Mouse (Mus musculus): ENCODE data around the gene Ankrd44.

The Ankrd44 gene

DNA sequence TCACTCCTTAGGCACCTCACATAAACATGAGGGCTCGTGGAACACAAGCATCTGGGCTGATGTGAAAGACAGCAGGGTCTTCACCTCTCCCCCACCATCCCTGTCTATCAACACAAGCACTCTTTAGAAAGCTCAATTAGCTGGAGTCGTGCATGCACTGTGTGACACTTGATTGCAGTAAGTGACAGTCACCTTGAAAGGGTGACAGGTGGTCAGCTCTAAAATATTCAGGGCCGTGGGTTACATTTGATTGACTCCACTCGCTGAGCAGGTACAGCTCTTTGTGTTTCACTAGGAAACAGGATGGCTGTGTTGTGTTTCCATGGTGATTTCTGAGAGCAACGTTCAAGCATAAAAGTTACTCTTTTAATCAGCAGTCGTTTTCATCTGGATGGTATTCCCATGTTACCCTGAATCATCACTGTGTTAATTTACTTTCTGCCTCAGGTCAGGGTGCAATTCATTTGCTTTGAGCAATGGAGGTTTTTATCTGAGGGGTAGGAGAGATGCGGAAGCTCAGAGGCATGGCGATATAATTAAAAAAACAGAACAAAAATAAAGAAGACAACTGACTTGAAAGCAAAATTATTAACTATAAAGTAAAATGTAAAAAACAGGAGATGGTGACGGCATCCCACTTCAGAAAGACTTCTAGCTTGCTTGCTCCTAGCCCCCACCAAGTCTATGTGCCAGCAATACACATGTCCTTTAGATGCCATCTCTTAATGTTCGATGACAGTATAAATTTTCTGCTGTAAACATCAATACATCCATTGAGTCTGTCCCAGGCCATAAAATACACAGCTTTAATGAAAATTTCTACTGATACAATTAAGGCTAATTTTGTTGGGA, 218.9 kb downstream of the Ankrd44 start:
- no peak for DNase-seq (ENCODE audit: low spot score)

DNA sequence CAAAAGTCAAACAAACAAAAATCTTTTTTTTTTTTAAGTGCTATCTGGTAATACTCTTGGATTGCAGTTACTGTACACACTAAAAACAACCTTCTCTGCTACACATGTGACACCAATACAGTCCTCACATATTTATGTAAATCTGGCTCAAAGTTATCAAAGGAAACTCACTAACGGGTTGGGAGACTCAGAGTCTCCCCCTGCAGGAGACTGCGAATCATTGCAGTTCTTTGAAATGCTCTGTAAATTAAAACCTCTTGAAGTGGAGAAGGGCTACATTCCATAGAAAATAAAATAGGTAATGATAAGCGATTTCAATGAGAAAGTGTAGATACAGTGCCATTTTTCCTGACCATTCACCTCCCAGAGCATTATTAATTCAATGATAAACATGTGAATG, 219.6 kb downstream of the Ankrd44 start:
- DNase-seq (ENCODE audit: low spot score), result no peak

DNA sequence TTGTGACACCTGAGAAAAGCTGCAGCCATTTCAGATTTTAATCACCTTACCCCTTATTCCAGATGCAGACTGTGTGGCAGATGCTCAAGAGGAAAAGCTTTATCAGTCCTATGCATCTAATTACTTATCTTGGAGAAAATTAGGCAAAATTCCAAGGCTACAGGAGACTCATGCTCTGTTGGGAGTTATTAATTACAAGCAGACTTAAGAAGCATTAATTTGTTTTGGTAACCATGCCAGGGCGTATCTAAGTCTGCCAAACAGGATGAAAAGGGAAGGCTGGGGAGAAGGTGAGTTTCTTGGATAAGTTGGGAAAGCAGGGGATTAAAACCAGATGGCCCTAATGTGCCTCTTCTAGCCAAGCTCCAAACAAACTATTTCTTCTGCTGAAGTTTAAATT, 222.7 kb downstream of the Ankrd44 start:
- no peak for DNase-seq (ENCODE audit: low spot score)

DNA sequence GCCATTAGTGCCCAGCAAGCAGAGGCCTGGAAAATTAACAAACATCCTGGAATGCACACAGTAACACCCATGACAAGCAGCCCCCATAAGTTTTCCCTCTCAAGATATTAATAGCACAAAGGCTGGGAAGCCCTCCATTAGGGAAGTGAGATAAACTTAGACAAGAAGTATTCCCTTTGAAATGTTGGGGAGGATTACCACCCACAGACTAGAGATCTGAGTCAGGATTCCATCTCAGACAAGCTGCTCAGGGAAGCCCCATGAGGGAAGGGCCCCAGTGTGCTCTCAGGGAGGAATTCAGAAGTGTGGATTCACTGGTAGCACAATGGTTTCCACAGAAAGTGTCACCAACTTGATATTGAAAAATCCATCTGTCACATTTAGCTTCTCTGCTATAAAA, 223.3 kb downstream of the Ankrd44 start:
- no peak for DNase-seq (ENCODE audit: low spot score)

DNA sequence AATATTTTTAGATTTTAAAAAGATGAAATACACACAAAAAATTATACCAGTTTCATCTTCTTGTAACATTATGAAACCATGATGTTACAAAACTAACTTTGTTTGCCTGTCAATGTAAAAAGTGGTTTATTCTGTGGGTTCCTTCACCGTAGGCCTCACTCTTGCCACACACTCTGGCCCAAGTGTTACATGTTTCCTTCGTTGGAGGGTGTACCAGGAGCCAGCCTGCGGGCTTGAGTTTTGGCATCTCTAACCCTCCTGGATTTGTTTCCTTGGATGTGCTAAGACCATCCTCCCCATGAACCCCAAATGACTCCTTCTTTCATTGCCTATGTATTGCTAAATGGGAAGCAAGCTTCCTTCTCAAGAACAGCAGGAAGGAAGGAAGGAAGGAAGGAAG, 230.8 kb downstream of the Ankrd44 start:
- no peak for DNase-seq (ENCODE audit: low spot score)

DNA sequence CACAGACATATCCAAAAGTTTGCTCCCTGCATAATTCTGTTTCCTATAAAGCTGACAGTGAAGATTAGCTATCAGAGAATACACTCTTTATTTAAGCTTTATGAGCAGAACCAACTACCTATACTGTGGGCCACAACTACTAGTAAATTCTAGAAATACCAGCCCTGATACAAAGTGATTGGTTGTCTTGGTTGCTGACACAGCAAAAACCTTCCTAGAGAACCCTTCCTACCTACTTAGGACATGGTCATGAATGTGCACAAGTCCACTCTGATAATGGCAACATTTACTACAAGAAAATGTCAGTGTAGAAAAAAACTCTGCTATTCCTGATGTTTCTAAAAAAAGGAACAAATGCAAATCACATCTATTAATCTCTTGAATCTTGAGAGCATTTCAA, 234.4 kb downstream of the Ankrd44 start:
- DNase-seq (ENCODE audit: low spot score), result no peak

DNA sequence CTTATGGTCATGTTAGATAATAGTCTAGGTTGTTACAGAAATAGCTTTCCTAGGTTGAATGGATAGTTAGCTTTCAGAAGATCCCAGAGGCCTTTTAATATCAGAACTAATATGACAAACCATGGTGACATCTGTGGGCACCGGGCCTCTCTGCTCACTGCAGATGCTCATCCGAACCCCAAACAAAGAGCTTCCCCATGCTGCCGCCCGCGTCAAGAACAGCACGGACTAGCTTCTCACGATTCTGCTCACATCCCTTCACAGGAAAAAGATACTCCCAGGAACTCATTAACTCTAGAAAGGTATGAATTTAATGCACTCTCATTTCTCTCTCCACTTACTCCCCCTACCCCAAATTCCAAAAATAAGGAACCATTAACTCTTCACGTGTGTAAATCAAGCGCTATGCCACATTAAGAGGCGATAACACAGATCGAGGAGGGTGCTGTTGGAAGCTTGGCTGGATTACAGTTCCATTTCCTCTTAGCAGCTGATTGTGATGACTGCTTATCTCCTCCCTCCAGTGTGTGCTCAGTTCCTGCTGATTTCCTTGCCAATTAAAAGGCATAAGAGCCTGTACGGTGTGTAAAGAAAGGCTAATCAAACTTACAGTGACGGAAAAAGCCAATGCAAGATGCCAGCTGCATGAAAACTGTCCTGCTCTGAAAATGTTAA, 235.8 kb downstream of the Ankrd44 start:
- DNase-seq (ENCODE audit: low spot score), result no peak

DNA sequence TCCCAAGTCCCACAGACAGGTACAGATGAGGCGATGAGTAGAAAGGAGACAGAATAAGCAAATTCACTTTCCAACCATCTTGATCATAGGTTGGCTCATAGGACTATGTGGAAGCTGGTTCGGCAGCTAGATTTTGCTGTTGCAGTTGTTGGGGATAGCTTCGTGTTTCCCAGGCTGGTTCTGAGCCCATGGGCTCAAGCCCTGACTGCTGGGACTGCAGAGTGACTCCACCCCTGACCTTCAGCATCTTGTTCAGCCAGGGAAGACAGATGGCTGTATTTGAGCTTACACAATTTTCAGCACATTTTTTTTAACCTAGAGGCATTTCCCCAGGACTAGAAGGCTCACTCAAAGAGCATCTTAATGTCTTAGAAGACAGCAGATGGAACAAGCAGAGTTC, 237.7 kb downstream of the Ankrd44 start:
- no peak for DNase-seq (ENCODE audit: low spot score)

DNA sequence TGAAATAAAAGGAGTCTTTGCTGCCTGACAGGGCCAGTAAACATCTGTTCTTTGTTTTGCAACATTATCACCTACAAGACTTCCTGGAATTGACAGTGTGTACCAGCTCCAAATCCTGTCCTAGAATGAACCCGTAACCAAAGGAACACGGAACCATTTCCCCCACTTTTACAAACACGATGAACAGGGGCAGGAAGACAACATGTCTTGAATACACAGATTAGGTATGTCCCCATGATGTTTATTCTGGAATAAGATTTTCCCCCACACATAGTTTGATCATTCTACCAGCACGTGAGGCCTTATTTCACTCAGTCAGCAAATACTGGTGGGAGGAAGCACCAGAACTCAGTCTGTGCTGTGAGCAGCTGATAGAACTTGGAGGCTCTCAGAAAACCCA, 241.9 kb downstream of the Ankrd44 start:
- no peak for DNase-seq (ENCODE audit: low spot score)

DNA sequence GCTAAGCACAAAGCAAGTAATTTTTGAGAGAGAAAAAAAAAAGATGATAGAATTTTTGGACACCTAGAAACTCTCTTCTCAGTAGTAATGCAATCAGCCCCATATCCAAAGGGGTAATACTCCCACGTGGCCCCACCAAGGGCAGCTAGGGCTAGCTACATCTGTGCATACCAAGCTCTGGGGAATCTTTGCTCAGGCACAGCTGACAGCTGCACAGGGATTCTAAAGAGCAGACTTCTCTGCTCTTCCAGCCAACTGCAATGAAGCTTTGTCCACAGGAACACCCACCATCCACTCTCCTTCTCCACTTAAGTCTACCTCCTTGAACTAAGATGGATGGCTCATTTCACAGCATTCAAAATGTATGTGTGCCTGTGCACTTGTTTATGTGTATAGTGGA, 246.6 kb downstream of the Ankrd44 start:
- no peak for DNase-seq (ENCODE audit: low spot score)

DNA sequence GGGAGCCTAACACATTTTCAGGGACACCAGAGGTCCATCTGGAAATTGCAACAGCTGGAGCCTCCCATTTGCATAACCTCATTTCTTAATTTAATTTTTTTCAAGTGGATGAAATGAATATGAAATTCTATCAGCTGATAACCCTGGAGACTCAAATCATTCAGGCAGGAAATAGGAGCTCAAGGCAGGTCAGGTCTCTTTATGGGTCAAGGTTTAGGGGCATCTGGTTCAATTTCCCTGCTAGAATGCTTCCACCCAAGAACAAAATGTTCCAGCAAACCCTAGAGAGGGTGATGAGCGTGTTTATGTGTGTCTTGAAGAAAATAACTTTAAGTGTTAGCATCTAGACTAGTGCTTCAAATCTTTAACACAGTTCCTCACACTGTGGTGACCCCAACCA, 248.2 kb downstream of the Ankrd44 start:
- DNase-seq (ENCODE audit: low spot score), result no peak

DNA sequence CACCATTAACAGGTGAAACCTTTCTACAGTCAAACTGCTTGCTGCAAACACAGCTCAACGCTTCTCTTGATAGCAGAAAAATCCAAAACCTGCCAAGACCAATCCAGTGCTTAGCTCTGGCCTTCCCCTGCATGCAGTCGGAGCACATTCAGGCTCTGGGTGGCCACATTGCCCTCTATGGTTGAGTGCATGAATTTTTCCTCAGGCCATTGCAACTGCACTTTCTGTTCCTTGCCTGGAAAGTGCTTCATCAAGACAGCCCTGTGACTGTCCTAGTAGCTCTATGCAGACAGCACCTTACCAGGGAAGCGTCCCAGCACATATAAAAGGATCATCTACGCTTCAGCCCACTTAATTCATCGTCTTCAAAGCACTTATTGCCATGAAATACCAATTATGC, 250.7 kb downstream of the Ankrd44 start:
- DNase-seq (ENCODE audit: low spot score), result no peak

DNA sequence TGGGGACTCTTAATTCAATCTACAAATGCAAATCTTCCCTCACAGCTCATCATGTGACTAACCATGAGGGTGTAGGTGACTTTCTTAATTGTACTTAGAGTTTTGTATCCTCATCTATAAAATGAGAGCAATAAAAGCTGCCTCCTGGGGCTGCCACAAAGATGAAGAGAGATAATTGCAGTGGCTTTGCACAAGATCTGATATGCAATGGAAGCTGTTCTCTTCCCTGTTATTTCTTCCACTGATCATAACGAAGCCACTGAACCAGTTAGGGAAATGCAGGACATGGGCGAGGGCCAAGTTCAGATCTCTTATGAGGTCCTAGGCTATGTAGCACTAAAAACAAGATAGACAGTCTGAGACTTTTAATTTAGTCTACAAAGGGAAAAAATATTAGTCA, 258.2 kb downstream of the Ankrd44 start:
- DNase-seq (ENCODE audit: low spot score), result no peak

DNA sequence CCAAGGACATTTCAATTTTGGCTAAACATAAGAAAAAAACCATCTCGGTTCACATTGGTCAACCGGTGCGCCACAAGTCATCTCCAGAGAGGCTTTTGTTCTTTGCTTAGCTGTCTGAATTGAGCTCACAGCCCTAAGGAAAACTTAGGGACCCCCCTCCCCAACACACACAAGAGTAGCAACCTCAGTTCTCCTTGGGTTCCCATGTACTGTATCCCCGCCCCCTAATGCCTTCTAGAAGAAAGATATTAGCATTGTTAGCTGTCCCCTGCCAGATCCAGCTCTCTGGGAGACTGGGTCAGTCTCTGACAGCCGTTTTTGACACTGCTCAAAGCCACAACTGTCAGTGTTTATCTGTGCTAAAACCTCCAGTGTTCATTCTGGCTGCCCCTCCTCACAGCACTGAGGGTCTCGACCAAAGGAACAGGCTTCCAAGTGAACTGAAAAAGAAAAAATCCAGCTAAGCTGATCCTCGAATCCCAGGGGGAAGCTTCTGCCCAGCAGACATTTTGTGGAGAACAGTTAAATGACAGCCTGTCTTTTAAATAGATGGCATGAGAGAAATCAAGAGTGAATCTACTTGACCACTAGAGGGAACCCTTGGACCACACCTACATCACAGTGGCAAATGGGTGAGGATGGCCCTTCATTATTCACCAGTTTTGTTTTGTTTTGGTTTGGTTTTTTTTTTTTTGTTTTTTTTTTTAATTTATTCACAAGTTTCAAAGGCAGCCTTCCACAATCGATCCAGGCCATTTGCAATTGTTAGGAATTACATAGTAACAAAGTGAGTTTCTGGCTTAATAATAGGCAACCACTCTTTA, 260.4 kb downstream of the Ankrd44 start:
- DNase-seq (ENCODE audit: low spot score), result no peak

DNA sequence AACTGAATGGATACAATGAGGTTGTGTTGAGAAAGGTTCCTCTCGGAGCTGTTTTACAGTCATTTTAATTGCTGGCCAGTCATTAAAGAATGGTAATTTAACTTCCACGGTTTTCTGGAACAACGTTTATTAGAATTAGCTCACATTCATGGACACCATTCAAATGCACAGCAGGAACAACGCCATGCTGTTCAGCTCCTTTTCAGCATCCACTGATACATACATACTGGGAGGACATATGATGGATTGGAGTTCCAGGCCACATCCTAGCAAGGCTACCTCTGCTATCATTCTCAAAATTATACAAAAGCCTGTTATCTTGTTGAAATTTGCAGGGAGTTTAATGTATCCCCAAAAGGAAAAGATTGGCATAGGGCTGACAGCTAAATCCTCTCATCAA, 261.1 kb downstream of the Ankrd44 start:
- DNase-seq (ENCODE audit: low spot score), result no peak

DNA sequence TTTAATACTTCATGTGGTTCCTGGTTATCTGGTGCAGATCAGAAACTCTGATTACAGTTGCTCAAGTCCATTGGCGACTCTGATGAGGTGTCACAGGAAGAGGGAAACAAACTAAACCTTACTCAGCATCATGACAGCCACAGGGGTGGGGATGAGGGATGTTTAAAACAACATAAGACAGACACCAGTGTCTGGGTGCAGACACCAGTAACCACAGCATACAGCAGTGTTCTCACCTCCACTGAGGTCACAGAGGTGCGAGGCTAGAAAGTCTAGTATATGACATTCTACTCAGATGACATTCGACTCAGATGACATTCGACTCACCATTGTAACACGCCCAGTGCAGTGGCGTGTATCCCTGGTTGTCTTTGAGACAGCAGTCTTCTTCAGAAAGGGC, 265.5 kb downstream of the Ankrd44 start:
- DNase-seq (ENCODE audit: low spot score), result no peak

DNA sequence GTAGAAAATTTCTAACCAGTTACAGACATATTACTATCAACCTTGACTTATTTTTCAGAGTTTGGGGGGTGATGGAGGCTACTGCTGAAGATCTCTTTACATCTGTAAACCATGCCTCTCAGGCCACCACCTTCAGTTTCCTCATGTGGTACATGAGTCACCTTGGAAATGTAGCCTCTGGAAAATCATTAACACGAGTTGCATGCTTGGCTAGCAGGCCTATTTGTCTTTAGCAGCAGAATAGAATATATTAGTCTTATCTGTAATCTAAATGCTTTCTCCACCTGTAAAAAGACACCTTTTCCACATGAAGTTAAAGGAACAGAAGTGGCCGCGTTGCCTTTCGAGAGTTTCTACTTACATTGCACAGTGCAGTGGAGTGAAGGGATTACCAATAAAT, 267.6 kb downstream of the Ankrd44 start:
- DNase-seq (ENCODE audit: low spot score), result no peak

DNA sequence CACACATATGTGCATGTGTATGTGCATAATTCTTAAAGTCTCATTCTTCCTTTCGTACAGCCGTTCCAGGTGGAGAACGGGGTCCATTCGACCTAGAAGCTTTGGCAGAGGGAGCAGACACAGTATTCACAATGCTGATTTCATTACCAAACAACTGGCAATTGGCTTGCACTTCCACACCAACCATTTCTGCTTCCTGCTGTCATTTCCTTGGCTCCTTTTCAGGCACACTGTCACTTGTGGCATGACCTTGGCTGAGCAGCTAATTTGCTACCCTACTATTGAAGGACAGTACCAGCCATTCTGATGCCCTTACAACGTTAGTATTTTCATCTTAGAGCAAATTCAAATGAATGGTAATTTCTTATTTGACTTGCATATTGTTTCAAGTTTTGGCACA, 277.9 kb downstream of the Ankrd44 start:
- no peak for DNase-seq (ENCODE audit: low spot score)

DNA sequence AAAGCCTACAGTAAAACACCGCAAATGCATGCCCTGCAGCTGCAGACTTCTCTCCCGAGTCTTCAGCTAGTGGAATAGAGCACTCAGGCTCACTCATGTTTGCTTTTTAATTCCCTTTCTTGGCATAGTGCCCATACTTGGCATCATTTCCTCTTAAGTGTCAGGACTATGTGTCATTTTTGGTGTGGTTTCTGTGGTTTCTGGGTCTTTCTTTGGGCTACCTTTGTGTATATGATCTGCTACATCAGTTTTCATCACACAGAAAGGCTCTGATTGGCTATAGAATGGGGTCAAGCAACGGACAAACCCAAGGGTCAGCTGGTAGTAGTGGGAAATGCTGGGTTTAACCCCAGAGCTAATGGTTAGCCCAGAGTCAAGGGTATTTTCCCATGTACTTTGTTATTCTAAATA, 278.8 kb downstream of the Ankrd44 start:
- DNase-seq (ENCODE audit: low spot score), result no peak

DNA sequence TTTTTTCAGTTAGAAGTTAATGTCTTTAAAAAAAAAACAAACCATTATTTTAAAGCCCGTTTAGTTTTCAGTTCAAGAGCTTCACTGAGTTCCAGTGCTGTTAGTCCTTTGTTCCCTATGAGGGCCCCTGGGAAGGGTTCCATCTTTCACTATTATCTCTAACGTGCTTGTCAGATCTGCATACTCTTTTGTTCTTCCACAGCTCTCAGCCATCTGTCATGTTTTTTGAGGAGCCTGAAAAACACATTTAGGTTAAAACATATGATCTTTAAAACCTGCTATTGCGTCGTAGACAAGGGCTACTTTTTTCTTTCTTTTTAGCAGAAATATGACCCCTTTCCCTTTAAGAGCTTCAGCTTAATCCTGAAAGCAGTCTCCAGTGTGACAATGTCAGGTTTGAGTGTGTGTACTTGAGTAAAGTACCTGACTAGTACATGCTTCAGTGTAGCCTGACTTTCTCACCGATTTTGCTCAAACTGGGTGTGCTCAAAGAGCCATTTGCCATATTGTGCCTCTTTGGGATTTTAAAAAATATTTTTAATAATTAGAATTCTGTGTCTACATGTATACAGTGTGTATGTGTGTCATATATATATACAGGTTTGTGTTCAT, 285.9 kb downstream of the Ankrd44 start:
- no peak for DNase-seq (ENCODE audit: low spot score)

DNA sequence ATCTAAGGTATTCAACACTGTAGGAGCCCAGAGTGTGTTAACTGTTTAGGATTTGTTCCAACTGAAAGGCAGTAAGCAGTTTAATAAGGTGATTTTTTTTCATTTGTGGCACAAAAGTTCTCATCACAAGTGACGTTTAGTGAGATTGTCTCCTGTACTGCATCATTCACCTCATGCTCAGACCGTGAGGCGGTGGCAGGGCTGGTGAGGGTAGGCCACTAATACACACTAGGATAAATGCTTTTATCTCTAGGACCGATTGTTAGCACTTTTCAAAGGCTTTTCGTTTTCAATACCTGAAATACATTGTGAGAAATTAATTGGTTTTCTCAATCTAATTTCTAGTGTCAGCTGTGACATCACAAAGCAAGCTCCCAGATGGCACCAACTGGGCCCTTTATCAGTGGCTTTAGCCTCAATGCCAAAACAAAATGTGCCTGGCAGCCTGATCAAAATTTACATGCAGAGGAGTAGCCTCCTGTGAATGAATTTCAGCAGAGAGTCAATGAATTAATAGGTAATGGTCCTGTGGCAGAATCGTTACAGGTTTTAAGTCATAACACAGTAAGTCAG, 286.6 kb downstream of the Ankrd44 start:
- DNase-seq (ENCODE audit: low spot score), result no peak

DNA sequence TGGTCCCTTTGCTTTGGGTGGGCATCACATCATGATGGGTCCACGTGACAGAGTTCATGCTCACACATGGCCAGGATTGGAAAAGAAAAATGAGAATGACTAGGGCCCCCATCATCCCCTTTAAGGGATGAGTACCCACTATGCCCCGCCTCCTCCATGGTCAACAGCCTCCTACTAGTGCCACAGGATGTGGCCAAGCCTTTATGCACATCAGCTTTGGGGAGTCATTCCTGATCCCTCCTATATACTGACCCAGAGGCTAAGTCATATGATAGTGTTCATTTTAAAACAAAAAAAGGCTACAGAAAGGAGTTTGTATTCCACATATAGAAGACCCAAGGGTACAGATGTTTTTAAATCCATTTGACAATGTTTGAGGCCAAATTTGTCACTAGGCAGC, 287.1 kb downstream of the Ankrd44 start:
- DNase-seq (ENCODE audit: low spot score), result no peak
